Mouse (Mus musculus) intestine, postnatal 0 days (tissue): ENCODE data around the gene Aqr. TPM values are rescaled to one million over a fixed set of nuclear protein-coding genes. Genes with fewer than 3 reads are reported as not detected.

Experiments used
- ATAC-seq: fragments of 200-750 bp; cut with Nextera tagmentation; 2 replicates; pipeline ENCODE4 v1.8.0; 2017; ENCODE audit warnings: mild to moderate bottlenecking, moderate TSS enrichment, moderate library complexity
- H3K27ac ChIP-seq: fragments of 300-500 bp; sonication (generic); 2 replicates; pipeline ENCODE4 v1.5.1; 2014; ENCODE audit warnings: mild to moderate bottlenecking, low read depth, low read length, moderate library complexity
- H3K27me3 ChIP-seq: fragments of 300-500 bp; sonication (generic); replicated peaks from 2 replicates; pipeline ENCODE4 v1.6.1; 2014; ENCODE audit warnings: low read length, mixed read lengths; ENCODE audit not compliant: control insufficient read depth, insufficient read depth
- H3K36me3 ChIP-seq: fragments of 300-500 bp; sonication (generic); 2 replicates; pipeline ENCODE4 v1.6.1; 2014; ENCODE audit warnings: mild to moderate bottlenecking, moderate library complexity; ENCODE audit not compliant: control insufficient read depth, insufficient read depth
- H3K4me1 ChIP-seq: fragments of 300-500 bp; sonication (generic); replicated peaks from 2 replicates; pipeline ENCODE4 v1.6.1; 2014; ENCODE audit warnings: antibody characterized with exemption, low read length, mixed read lengths; ENCODE audit not compliant: control insufficient read depth, insufficient read depth
- H3K4me2 ChIP-seq: fragments of 300-500 bp; sonication (generic); replicated peaks from 2 replicates; pipeline ENCODE4 v1.6.1; 2014; ENCODE audit warnings: low read depth, mild to moderate bottlenecking, moderate library complexity
- H3K4me3 ChIP-seq: fragments of 300-500 bp; sonication (generic); 2 replicates; pipeline ENCODE4 v1.5.1; 2014; ENCODE audit warnings: low read depth, low read length
- H3K9ac ChIP-seq: fragments of 300-500 bp; sonication (generic); 2 replicates; pipeline ENCODE4 v1.6.1; 2014; ENCODE audit warnings: mild to moderate bottlenecking, low read depth, low read length
- H3K9me3 ChIP-seq: fragments of 300-500 bp; sonication (generic); 2 replicates; pipeline ENCODE4 v1.6.1; 2016; ENCODE audit warnings: mixed run types; ENCODE audit not compliant: control insufficient read depth
- CTCF ChIP-seq: sonication (generic); IDR thresholded peaks from 2 replicates; pipeline ENCODE4 v1.5.1; 2016; ENCODE audit warnings: low read depth, mild to moderate bottlenecking, control low read depth, antibody characterized with exemption, moderate library complexity
- WGBS: fragments of 180-500 bp; shearing (Covaris S2); extraction: QIAGEN DNeasy Blood & Tissue Kit; methylation state at CpG from one replicate; pipeline ENCODE4 v1.1.7; 2014; 5-methylcytosine and 5-hydroxymethylcytosine counted together
- polyA plus RNA-seq: library from polyadenylated mRNA; unstranded; fragments of >200 nt; fragmentation: Nextera tagmentation; extraction: Ambion mirVana; gene quantifications from 2 replicates; pipeline ENCODE4 v1.2.1, GENCODE M21; 2015

Gene Aqr
- polyA plus RNA-seq, 1 experiment from 2014 or later, result 26.7 TPM

DNA sequence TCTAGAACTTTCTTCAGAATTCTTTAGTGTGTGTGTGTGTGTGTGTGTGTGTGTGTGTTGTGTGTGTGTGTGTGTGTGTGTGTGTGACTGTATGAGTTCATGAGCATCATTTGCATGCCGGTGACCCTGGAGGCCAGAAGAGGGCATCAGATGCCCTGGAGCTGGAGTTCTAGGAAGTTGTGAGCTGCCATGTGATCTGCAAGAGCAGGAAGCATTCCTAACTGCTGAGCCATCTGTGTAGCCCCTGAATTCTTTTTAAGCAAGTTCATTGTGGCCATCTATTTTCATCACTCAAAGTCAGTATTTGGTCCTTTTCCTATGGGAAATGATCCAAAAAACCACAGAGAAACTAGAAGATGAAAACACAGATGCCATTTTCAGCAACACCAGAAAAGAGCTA lies 92.1 kb downstream of the Aqr start:
- ATAC-seq, result no peak

DNA sequence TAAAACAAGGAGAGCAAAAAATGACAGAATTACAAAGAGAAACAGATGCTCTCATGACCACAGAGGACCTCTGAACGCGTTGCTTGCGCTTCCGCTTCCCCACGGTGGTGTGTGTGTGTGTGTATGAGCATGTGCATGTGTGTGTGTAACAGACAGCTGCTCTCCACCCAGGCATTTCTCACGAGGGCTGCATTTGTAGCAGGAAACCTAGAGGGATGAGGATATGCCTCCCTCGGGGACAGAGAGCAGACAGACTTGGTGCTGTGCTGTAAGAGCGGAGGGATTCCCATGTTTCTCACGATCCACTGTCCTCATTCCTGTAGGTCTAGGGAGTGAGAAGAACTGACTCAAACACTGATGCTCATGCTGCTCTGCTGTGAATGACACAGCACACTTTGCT lies 93.2 kb downstream of the Aqr start:
- Histone ChIP-seq H3K4me3 (no peak overlapping the region), H3K9me3 (no peaks in the 10 kb centered on the region), H3K27me3 (no peaks in the 10 kb centered on the region), H3K27ac (no peak overlapping the region), H3K4me2 (no peak overlapping the region), H3K4me1 (no peaks in the 10 kb centered on the region), H3K36me3 (no peaks in the 10 kb centered on the region), H3K9ac (no peak overlapping the region)
- WGBS, result 61% methylated on average over 9 of the region's 9 CpGs
- ATAC-seq, result no peak
- no peak for TF ChIP-seq CTCF

More for the DNA sequence above, 92.1 kb downstream of the Aqr start:
- TF ChIP-seq CTCF, result peak; percentile 21; the same call in 1 of the 2 replicates
- no peaks in the 10 kb centered on the region for H3K9me3 ChIP-seq
- no peaks in the 10 kb centered on the region for H3K4me1 ChIP-seq
- no peak overlapping the region for H3K4me2 ChIP-seq
- WGBS, result 100% methylated on average over 1 of the region's 1 CpGs
- no peak overlapping the region for H3K27ac ChIP-seq
- no peak overlapping the region for H3K9ac ChIP-seq
- no peaks in the 10 kb centered on the region for H3K27me3 ChIP-seq
- no peak overlapping the region for H3K4me3 ChIP-seq
- peaks cover 9% of the 10 kb centered on the region; the same call in 1 of the 2 replicates for H3K36me3 ChIP-seq

DNA sequence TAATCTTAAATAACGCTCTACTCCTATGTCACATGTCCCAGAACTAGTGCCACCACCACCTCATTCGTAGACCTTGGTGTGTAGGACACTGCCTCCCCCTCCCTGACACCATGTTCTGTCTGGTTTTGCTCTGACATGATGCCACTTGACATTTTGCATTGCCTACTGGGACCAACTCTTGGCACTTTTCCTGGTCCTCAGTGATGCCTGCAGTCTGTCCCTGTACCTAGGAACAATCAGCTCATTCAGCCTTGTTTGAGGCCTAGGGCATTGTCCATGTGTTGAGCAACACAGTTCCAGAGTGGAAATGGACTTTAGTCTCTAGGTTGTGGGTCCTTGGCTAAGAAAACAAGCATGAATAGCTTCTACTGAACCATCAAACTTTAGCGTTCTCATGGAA lies 97.0 kb downstream of the Aqr start:
- Histone ChIP-seq H3K36me3 (no peaks in the 10 kb centered on the region), H3K9ac (no peak overlapping the region), H3K4me2 (no peak overlapping the region), H3K27ac (no peak overlapping the region), H3K9me3 (no peaks in the 10 kb centered on the region), H3K4me1 (no peaks in the 10 kb centered on the region), H3K4me3 (no peak overlapping the region), H3K27me3 (no peaks in the 10 kb centered on the region)
- ATAC-seq, result peak; percentile 90
- no peak for TF ChIP-seq CTCF
- WGBS, result 76% methylated on average over 3 of the region's 3 CpGs

DNA sequence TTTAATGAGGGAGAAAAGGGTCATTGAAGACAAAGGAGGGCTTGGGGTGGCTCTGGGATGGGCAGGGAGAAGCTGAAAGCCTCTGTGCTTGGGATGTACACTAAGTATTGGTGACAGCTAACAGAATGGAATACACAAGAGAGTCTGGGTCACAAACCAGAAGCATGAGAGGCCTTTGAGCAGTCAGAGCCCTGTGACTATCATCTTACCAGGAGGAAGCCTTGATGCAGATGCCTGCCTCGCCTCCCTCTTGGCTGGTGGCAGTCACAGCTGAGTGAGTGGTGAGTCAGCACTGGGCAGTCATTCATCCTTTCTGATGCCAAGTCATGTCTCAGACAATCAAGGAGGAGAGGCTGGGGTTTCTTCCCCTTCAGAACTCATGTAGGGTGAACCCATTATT lies 99.6 kb downstream of the Aqr start:
- Histone ChIP-seq H3K4me3 (no peak overlapping the region), H3K9me3 (no peaks in the 10 kb centered on the region), H3K4me2 (no peak overlapping the region), H3K9ac (no peak overlapping the region), H3K27me3 (no peaks in the 10 kb centered on the region), H3K27ac (no peak overlapping the region), H3K36me3 (no peaks in the 10 kb centered on the region), H3K4me1 (no peaks in the 10 kb centered on the region)
- TF ChIP-seq CTCF, result no peak
- no peak for ATAC-seq
- WGBS, result 62% methylated on average over 1 of the region's 1 CpGs

DNA sequence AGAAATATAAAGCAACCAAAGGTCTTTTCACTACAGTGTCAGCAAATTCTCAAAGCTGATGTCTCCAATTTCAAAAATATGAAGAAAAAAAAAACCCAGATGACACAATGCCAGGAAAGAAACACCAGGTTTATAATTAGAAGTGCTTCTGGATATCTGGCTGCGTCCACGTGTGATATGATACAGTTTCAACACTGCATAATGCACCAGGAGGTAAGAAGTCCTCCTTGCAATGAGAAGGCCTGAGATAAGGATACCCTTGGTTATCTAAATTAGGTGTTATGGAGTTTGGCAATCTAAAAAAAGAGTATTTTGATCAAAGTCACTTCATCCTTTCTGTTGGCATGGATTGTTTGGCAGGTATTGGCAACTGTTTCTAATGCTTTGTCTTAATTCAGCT lies 114.9 kb downstream of the Aqr start:
- no peak for ATAC-seq
- no peaks in the 10 kb centered on the region for H3K36me3 ChIP-seq
- H3K4me3 ChIP-seq, result no peak overlapping the region
- H3K9me3 ChIP-seq, result no peaks in the 10 kb centered on the region
- H3K4me1 ChIP-seq, result no peaks in the 10 kb centered on the region
- no peak for TF ChIP-seq CTCF
- WGBS, result 82% methylated on average over 2 of the region's 2 CpGs
- no peak overlapping the region for H3K9ac ChIP-seq
- H3K27me3 ChIP-seq, result no peaks in the 10 kb centered on the region
- no peak overlapping the region for H3K4me2 ChIP-seq
- no peak overlapping the region for H3K27ac ChIP-seq

DNA sequence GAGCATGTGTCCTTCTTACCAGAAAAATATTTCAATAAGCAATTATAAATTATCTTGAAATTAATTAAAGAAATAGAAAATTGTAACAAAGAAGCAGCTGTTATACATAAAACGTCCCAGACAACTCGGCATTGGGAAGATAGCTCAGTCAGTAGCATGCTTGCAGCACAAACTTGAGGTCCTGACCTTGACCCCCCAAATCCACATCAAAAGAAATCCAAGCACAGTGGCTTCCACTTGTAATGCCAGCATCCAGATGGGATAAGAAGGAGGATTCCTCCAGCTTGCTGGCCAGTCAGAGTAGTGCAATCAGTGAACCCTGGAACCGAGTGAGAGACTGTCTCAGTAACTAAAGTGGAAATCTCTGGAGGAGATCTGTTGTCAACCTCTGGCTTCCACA lies 120.6 kb downstream of the Aqr start:
- Histone ChIP-seq H3K9me3 (no peaks in the 10 kb centered on the region), H3K27ac (no peak overlapping the region), H3K36me3 (no peaks in the 10 kb centered on the region), H3K4me2 (no peak overlapping the region), H3K27me3 (no peaks in the 10 kb centered on the region), H3K9ac (no peak overlapping the region), H3K4me1 (no peaks in the 10 kb centered on the region), H3K4me3 (no peak overlapping the region)
- no peak for ATAC-seq
- WGBS, result 65% methylated on average over 3 of the region's 3 CpGs
- TF ChIP-seq CTCF, result no peak

DNA sequence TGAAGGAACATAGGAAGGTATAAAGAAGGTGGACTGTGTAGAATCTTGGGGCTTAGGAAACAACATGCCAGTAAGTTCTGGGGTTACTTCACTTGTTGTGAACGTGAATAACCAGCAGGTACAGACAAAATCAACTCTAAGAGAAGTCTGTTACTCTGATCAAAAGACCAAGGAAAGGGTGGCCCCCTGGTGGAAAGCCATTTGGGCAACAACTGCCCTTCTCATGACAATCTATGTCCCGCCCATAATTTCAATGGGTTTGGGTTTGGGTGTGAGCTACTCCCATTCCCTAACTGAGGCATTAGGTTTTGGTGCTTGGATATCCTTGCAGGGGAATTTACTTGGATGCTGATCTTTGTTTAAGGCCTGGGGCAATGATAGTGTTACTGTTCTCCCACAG lies 122.8 kb downstream of the Aqr start:
- no peaks in the 10 kb centered on the region for H3K9me3 ChIP-seq
- WGBS, result 59% methylated on average over 2 of the region's 2 CpGs
- no peaks in the 10 kb centered on the region for H3K4me1 ChIP-seq
- no peaks in the 10 kb centered on the region for H3K27me3 ChIP-seq
- H3K9ac ChIP-seq, result no peak overlapping the region
- ATAC-seq, result no peak
- no peak overlapping the region for H3K27ac ChIP-seq
- H3K4me3 ChIP-seq, result no peak overlapping the region
- TF ChIP-seq CTCF, result no peak
- no peak overlapping the region for H3K4me2 ChIP-seq
- H3K36me3 ChIP-seq, result no peaks in the 10 kb centered on the region
